Mouse (Mus musculus) cerebellum, adult 8-10 months (tissue): ENCODE measurements around the gene Kcnj8.

ENCODE experiments used
- DNase-seq: peaks from one replicate; pipeline ENCODE4 v3.0.0; 2022

The Kcnj8 gene

GRCm38 (mm10) chr6:142571055-142571618, at the start of gene Kcnj8:
Kcnj8 (minus strand) TSS chr6:142571614.
- DNase-seq = peak; percentile 7

- no peak for DNase-seq
These were observed 45.2 kb upstream of the Kcnj8 start for GRCm38 (mm10) chr6:142616659-142617058.

- DNase-seq = peak; percentile 3
These were observed 42.9 kb upstream of the Kcnj8 start for GRCm38 (mm10) chr6:142614324-142614723.

DNA sequence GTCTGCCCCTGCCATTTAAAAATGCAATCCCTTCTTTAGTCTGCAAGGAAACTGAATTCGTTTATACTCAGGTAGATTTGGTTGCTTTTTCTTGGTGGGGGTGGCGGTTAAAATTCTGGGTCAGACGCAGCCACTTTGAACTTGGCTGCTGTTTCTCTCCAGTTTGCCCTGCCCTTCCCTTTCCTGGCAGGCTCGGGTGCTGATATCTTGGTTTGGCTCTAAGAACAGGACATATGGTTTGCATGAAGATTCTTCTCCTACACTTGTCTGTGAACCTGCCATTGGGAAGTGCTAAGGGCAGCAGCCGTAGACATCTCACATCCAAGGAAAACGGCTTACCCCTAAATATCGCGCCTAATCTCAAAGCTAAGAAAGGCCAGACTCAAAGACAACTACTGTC, 41.0 kb upstream of the Kcnj8 start:
- no peak for DNase-seq

DNA sequence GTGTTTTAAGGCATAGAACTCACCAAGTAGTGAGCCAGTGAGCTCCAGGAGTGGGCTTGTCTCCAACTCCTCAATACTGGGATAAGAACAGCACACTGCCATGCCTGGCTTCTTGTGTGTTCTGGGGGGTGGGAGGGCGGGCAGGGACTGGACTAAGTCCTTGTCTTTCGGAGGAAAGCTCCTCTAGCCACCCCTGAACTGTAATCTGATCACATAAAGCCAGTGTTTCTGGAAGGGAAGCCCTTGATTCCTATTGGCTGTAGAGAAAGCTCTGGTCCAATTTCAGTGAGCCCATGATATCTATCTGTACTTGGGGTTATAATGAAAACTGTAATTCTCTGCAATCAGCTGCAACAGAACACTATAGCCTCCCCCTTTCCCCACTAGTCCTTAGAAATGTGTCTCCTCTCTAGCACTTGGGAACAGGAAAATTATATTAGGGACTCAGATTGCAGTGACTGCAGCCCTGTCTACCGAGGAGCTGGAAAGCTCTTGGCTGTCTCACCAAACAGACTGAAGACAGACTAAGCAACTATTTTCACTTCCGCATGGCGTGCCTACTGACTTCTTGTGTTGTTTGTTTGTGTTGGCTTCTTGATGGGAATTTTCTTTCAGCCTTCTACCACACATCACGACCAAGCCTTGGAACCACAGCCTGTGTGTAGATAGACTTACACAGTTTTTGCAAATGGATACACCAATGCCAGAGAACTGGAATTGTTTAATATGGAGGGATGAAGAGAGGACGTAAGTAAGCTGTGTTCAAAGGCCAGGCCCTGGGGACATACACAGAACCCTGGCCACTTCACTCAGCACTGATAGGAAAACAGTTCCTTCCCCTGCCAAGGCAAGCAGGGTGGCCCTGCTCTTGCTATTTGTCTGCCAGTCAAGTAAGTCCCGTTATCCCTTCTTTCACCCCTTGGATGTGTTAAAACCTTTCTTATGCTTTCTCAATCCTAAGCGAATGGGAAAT, 38.3 kb upstream of the Kcnj8 start:
- no peak for DNase-seq

DNA sequence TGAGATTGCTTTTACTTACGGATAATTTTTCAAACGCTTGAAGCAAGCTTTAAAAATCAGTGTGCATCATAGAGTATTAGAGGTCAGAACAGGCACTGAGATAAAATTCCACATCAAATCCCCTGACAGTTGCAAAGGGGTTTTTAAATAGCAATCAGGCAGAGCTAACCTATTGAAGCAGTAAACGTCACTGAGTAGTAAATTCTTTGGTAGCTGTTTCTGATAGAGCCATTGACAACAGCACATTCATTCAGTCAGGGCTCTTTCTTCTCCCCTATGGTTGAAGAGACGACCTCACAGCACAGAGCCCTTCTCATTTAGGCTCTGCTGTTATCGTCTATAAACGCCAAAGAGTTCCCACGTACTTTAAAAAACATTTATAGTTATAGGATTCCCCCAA, 35.7 kb upstream of the Kcnj8 start:
- no peak for DNase-seq

- no peak for DNase-seq
These were observed 31.4 kb upstream of the Kcnj8 start for GRCm38 (mm10) chr6:142602772-142603171.

- DNase-seq = no peak
These were observed 7.4 kb upstream of the Kcnj8 start for GRCm38 (mm10) chr6:142578831-142579230.

GRCm38 (mm10) chr6:142577801-142578200, 6.4 kb upstream of the Kcnj8 start:
- no peak for DNase-seq

DNA sequence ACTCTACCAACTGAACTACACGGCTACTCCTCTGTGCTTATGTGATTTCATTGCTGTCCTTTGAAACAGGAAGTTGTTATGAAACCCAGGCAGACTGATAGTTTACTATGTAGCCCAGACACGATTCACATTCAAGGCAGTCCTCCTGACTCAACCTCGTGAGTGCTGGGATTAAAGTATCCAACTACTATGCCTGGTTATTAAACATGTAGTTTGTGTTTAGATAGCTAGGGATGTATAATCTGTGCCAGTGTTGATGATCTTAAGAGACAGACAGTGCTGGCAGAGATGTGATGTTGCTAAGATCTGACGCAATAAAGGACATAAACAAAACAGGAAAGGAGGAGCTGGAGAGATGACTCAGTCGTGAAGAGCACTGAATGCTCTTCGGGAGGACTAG, 1.5 kb upstream of the Kcnj8 start:
- no peak for DNase-seq

- DNase-seq = no peak
These were observed 381 bp upstream of the Kcnj8 start for GRCm38 (mm10) chr6:142571629-142572360.

GRCm38 (mm10) chr6:142570046-142570770, 1.2 kb downstream of the Kcnj8 start:
- DNase-seq = no peak

GRCm38 (mm10) chr6:142568713-142569357, 2.6 kb downstream of the Kcnj8 start:
- no peak for DNase-seq

- no peak for DNase-seq
These were observed 4.0 kb downstream of the Kcnj8 start for GRCm38 (mm10) chr6:142567452-142567851.

- no peak for DNase-seq
These were observed 6.7 kb downstream of the Kcnj8 start for GRCm38 (mm10) chr6:142564746-142565145.

GRCm38 (mm10) chr6:142561151-142561550, 10.3 kb downstream of the Kcnj8 start:
- DNase-seq = no peak

GRCm38 (mm10) chr6:142558772-142559679, 12.4 kb downstream of the Kcnj8 start:
- no peak for DNase-seq

DNA sequence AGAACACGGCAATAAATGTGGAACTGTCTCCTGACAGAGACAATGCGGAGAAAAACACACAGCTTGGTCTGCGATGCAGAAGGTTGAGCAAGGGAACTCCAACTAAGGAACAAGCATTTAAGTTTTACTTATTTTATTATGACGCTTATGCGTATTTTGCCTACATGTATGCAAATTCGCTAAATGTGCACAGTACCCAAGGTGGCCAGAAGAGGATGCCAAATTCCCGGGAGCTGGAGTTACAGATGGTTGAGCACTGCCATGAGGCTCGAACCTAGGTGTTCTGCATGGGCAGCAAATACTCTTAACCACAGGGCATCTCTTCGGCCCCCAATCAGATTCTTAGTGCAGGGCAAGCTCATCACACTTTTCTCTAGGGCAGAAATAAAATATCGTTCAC, 13.3 kb downstream of the Kcnj8 start:
- no peak for DNase-seq

GRCm38 (mm10) chr6:142555988-142556387, 15.4 kb downstream of the Kcnj8 start:
- DNase-seq = no peak

DNA sequence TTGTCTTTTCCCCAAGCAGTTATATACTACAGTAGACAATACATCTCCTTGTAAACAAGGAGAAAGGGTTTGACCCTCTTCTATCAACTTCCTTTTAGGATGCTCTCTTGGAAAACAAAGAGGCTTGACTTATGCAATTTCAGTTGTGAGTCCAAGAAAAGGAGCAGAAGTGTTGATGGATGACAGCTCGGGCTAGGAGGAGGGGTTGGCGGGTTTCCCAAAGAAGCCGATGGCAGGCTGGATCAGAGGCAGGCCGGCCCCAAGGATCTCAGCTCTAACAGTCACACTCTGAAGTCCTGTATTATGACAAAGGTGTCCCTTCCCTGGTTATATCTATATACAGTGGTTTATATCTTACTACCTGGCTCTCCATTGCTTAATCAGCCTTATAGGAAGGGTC, 19.9 kb downstream of the Kcnj8 start:
- DNase-seq = no peak

GRCm38 (mm10) chr6:142550871-142551270, 20.5 kb downstream of the Kcnj8 start:
- no peak for DNase-seq
